Mouse (Mus musculus) cerebellum, adult 2 months (tissue): ENCODE data around the gene Asb16.

Source experiments
- CTCF ChIP-seq: fragments of 200-500 bp; IDR thresholded peaks from 2 replicates; pipeline ENCODE4 v1.5.1; 2011; ENCODE audit warnings: low read depth, mild to moderate bottlenecking, control low read depth, low read length, moderate library complexity, borderline replicate concordance; ENCODE audit not compliant: insufficient read depth
- POLR2A ChIP-seq: fragments of 200-500 bp; IDR thresholded peaks from 2 replicates; pipeline ENCODE4 v1.6.1; 2011; ENCODE audit warnings: low read length, control low read depth, borderline replicate concordance; ENCODE audit not compliant: insufficient read depth

GRCm38 (mm10) chr11:102327839-102328238 is 59.3 kb downstream of the Asb16 start:
- TF ChIP-seq POLR2A (no peak), CTCF (no peak)
